Mouse (Mus musculus): Measurements from ENCODE around the gene Dcun1d2. TPM values are rescaled to one million over a fixed set of nuclear protein-coding genes. Genes with fewer than 3 reads are reported as not detected.

Dcun1d2 gene
- polyA plus RNA-seq, 1 experiment: 8.7 TPM

DNA sequence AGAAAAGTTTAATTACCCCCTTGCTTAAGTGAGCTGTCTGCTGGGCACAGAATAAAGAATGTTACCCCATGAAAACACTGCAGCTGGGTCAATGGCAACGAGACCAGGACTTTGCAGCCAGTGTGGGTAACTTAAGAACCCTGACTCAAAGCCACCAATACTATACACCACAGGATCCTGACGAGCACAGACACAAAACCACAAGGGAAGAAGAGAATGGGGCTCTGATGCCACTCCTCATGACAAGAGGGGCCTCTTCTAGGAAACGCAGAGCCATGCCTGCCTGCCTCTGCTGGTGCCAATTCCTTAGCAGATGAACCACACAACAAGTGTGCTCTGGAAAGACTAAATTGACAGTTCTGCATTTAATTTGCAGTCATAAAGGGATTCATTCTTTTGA lies 24.6 kb downstream of the Dcun1d2 start:
- 73% methylated on average over 3 of the region's 3 CpGs for WGBS

DNA sequence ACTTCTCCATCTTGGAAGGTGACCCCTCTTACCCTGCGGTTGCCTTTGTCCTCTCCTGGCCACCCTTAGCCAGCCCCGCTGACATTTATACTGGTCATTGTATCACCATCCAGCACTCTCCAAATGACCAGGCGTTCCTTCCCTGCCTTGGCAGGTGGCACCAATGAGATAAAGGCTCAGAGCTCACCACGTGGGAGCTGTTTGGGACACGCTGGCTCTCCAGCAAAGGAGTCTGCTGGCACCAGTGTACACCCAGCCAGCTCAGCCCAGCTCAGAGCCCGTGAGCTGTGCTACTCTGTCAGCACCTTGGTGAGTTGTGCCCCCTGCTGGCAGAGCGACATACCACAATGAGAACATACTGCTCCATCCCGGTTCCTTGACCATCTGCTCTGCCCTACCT lies 33.9 kb downstream of the Dcun1d2 start, which contains the start of gene Adprhl1:
Gene Adprhl1 (minus strand): TSS at position 144 of the 400 bp plus-strand sequence.
- Histone ChIP-seq H3K36me3 (ENCODE audit: control insufficient read depth, insufficient read depth, low read length) (peaks cover 24% of the 10 kb centered on the region), H3K4me3 (ENCODE audit: low read depth, low read length) (no peak within 1 kb of the TSS), H3K27ac (ENCODE audit: insufficient read depth, low read depth, low read length) (no peak within 1 kb of the TSS), H3K4me1 (ENCODE audit: control insufficient read depth, insufficient read depth, insufficient read length, low read length) (peaks cover 9% of the 10 kb centered on the region; the same call in 1 of the 2 replicates), H3K27me3 (ENCODE audit: control insufficient read depth, insufficient read depth, low read length) (no peaks in the 10 kb centered on the region)
- WGBS: 21% methylated on average over 8 of the region's 8 CpGs
- TF ChIP-seq CTCF (IDR thresholded peaks at IDR 0.05; ENCODE audit: extremely low read depth, insufficient read length, insufficient replicate concordance, low read depth, low read length) (peak; percentile 73), POLR2A (IDR thresholded peaks at IDR 0.05; ENCODE audit: low read depth, low read length) (no peak)

More for the DNA sequence above, 24.6 kb downstream of the Dcun1d2 start:
- Histone ChIP-seq H3K27ac (ENCODE audit: insufficient read depth, low read depth, low read length) (no peak overlapping the region), H3K27me3 (ENCODE audit: control insufficient read depth, insufficient read depth, low read length) (no peaks in the 10 kb centered on the region), H3K4me1 (ENCODE audit: control insufficient read depth, insufficient read depth, insufficient read length, low read length) (no peaks in the 10 kb centered on the region), H3K36me3 (ENCODE audit: control insufficient read depth, insufficient read depth, low read length) (peaks cover 17% of the 10 kb centered on the region), H3K4me3 (ENCODE audit: low read depth, low read length) (no peak overlapping the region)
- TF ChIP-seq POLR2A (IDR thresholded peaks at IDR 0.05; ENCODE audit: low read depth, low read length) (no peak), CTCF (IDR thresholded peaks at IDR 0.05; ENCODE audit: extremely low read depth, insufficient read length, insufficient replicate concordance, low read depth, low read length) (no peak)

DNA sequence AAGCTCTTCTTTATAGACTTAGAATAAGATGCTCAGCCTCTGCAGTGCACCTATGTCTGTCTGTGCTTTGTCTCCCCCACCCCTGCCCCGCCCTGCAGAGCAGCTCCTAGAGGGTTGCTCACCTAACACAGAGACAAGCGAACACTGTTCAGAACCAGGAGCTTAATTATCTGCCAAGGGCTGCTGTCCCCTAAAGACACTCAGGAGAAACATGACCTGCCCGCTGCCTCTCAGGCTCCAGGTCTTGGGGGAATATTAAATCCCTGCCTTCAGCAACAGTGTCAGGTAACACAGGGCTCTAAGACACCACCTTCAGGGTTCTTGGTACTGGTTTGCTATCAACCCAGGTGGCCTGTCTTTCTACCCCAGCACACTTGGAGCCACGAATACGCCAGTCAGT lies 34.5 kb downstream of the Dcun1d2 start:
- H3K4me1 ChIP-seq (ENCODE audit: control insufficient read depth, insufficient read depth, insufficient read length, low read length): peaks cover 9% of the 10 kb centered on the region; the same call in 1 of the 2 replicates
- 72% methylated on average over 5 of the region's 5 CpGs for WGBS
- no peak overlapping the region for H3K4me3 ChIP-seq (ENCODE audit: low read depth, low read length)
- H3K27me3 ChIP-seq (ENCODE audit: control insufficient read depth, insufficient read depth, low read length): no peaks in the 10 kb centered on the region
- no peak overlapping the region for H3K27ac ChIP-seq (ENCODE audit: insufficient read depth, low read depth, low read length)
- TF ChIP-seq CTCF (IDR thresholded peaks at IDR 0.05; ENCODE audit: extremely low read depth, insufficient read length, insufficient replicate concordance, low read depth, low read length): no peak
- no peak for TF ChIP-seq POLR2A (IDR thresholded peaks at IDR 0.05; ENCODE audit: low read depth, low read length)
- peaks cover 21% of the 10 kb centered on the region for H3K36me3 ChIP-seq (ENCODE audit: control insufficient read depth, insufficient read depth, low read length)

DNA sequence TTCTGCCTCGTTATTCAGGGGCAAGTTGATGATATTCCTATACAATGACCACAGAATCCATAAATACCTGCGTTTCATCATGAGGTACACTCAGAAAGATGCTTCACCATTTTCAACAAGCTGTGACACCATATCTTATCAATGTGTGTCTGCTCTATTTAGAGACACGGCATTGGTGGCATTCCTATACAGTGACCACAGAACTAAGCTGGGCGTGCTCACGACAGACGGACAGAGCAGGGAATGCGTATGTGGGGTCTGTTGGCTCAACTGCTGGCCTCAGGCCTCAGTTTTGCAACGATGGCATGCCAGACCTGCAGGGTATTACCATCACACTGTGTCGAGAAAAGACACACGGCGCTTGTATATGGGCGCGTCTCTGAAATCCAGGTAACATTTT lies 35.1 kb downstream of the Dcun1d2 start:
- WGBS: 88% methylated on average over 13 of the region's 13 CpGs
- H3K27me3 ChIP-seq (ENCODE audit: control insufficient read depth, insufficient read depth, low read length): no peaks in the 10 kb centered on the region
- peaks cover 9% of the 10 kb centered on the region; the same call in 1 of the 2 replicates for H3K4me1 ChIP-seq (ENCODE audit: control insufficient read depth, insufficient read depth, insufficient read length, low read length)
- H3K36me3 ChIP-seq (ENCODE audit: control insufficient read depth, insufficient read depth, low read length): peaks cover 18% of the 10 kb centered on the region
- no peak overlapping the region for H3K27ac ChIP-seq (ENCODE audit: insufficient read depth, low read depth, low read length)
- TF ChIP-seq POLR2A (IDR thresholded peaks at IDR 0.05; ENCODE audit: low read depth, low read length) (no peak), CTCF (IDR thresholded peaks at IDR 0.05; ENCODE audit: extremely low read depth, insufficient read length, insufficient replicate concordance, low read depth, low read length) (no peak)
- H3K4me3 ChIP-seq (ENCODE audit: low read depth, low read length): no peak overlapping the region

GRCm38 (mm10) chr8:13244343-13244880 lies 43.5 kb downstream of the Dcun1d2 start:
- no peak for TF ChIP-seq CTCF (IDR thresholded peaks at IDR 0.05; ENCODE audit: extremely low read depth, insufficient read length, insufficient replicate concordance, low read depth, low read length)
- no peak for TF ChIP-seq POLR2A (IDR thresholded peaks at IDR 0.05; ENCODE audit: low read depth, low read length)
- H3K4me1 ChIP-seq (ENCODE audit: control insufficient read depth, insufficient read depth, insufficient read length, low read length): 0 out of 2 replicates have a peak, but pooled peaks cover 2% of the 10 kb centered on the region
- H3K36me3 ChIP-seq (ENCODE audit: control insufficient read depth, insufficient read depth, low read length): no peaks in the 10 kb centered on the region
- 92% methylated on average over 11 of the region's 11 CpGs for WGBS
- no peaks in the 10 kb centered on the region for H3K27me3 ChIP-seq (ENCODE audit: control insufficient read depth, insufficient read depth, low read length)
- no peak overlapping the region for H3K4me3 ChIP-seq (ENCODE audit: low read depth, low read length)
- H3K27ac ChIP-seq (ENCODE audit: insufficient read depth, low read depth, low read length): no peak overlapping the region

- Histone ChIP-seq H3K4me3 (ENCODE audit: low read depth, low read length) (no peak overlapping the region), H3K27ac (ENCODE audit: insufficient read depth, low read depth, low read length) (no peak overlapping the region), H3K4me1 (ENCODE audit: control insufficient read depth, insufficient read depth, insufficient read length, low read length) (0 out of 2 replicates have a peak, but pooled peaks cover 2% of the 10 kb centered on the region), H3K27me3 (ENCODE audit: control insufficient read depth, insufficient read depth, low read length) (no peaks in the 10 kb centered on the region), H3K36me3 (ENCODE audit: control insufficient read depth, insufficient read depth, low read length) (no peaks in the 10 kb centered on the region)
- WGBS: 91% methylated on average over 10 of the region's 10 CpGs
- no peak for TF ChIP-seq POLR2A (IDR thresholded peaks at IDR 0.05; ENCODE audit: low read depth, low read length)
Measured at GRCm38 (mm10) chr8:13242985-13243870, 44.7 kb downstream of the Dcun1d2 start.

DNA sequence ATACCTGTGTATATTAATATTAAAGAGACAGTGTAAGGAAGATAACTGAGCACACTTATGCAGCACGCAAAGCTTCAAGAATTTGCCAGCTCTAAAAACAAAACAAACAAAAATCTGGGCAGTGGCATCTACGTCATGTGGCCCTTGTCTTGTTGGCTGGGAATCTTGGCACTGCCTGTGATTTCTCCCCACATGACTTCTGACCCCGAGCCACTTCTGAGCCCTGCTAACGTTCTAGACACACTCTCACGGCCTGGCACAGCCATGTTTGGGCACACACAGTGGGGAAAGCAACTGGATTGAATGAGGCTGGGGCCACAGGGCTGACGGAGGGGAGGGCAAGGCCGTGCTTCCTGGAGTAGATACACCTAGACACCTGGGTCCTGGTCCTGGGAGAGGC lies 47.2 kb downstream of the Dcun1d2 start:
- H3K27ac ChIP-seq (ENCODE audit: insufficient read depth, low read depth, low read length): no peak overlapping the region
- H3K36me3 ChIP-seq (ENCODE audit: control insufficient read depth, insufficient read depth, low read length): no peaks in the 10 kb centered on the region
- no peak overlapping the region for H3K4me3 ChIP-seq (ENCODE audit: low read depth, low read length)
- H3K27me3 ChIP-seq (ENCODE audit: control insufficient read depth, insufficient read depth, low read length): no peaks in the 10 kb centered on the region
- TF ChIP-seq CTCF (IDR thresholded peaks at IDR 0.05; ENCODE audit: extremely low read depth, insufficient read length, insufficient replicate concordance, low read depth, low read length): no peak
- no peak for TF ChIP-seq POLR2A (IDR thresholded peaks at IDR 0.05; ENCODE audit: low read depth, low read length)
- H3K4me1 ChIP-seq (ENCODE audit: control insufficient read depth, insufficient read depth, insufficient read length, low read length): 0 out of 2 replicates have a peak, but pooled peaks cover 2% of the 10 kb centered on the region
- 27% methylated on average over 7 of the region's 7 CpGs for WGBS
